Mouse (Mus musculus) adrenal gland, postnatal 36 days (tissue): ENCODE data around the gene Fam117b. TPM values are rescaled to one million over a fixed set of nuclear protein-coding genes. Genes with fewer than 3 reads are reported as not detected.

Source experiments
- DNase-seq, 2 experiments: peaks; one replicate each; pipeline ENCODE4 v3.0.0; 2021; ENCODE audit warnings: mixed read lengths in 1 of 2
- total RNA-seq, 2 experiments: library from RNA; stranded (reverse); gene quantifications; 2 replicates each; pipeline ENCODE4 v1.2.3; 2021

The Fam117b gene
- total RNA-seq, 2 experiments from 2014 or later, result 34.8 to 59.8 TPM

DNA sequence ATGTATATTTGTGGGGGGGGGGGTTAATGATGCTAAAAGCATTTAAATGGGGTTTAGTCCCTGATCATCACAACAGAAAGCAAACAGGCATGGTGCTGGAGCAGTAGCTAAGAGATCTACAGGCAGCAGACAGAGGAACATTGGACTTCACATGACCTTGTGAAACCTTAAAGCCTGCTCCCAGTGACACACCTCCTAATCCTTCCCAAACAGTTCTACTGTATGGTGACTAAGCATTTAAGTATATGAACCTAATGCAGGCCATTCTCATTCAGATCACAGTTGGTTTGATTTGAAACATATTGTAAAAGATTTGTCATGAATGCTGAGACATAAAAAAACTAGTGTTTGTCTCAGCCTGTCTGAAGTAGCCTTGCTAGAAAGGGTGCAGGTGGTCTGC, 73.8 kb downstream of the Fam117b start:
- DNase-seq, result no peak

DNA sequence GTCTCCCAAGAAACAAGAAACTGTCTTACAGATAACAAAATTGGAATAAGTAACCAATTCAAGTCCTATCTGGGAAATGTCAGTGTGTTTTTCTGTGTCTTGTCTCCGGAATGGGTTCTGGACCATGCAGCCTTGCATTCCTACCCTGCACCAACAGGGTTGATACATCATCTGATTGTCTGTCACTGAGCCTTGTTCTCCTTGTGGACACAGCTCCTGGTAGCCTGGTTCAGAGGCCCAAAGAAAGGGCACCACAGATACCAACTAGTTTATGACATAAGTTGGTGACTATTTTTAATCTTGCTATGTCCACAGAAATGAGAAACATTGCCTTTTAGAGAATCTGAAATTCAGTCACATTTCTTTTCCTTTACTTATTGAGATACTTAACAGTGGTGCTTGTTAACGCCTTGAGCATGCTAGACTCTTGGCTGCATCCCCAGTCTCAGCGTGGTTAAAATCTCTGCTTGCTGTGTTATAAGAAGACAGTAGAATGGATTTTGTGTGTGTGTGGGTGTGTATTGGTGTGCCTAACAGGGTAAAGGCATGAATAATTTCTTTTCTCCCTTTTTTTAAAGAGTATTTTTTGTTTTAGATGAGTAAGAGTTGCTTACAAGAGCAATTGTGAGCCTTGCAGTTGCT, 74.7 kb downstream of the Fam117b start:
- DNase-seq, result no peak

DNA sequence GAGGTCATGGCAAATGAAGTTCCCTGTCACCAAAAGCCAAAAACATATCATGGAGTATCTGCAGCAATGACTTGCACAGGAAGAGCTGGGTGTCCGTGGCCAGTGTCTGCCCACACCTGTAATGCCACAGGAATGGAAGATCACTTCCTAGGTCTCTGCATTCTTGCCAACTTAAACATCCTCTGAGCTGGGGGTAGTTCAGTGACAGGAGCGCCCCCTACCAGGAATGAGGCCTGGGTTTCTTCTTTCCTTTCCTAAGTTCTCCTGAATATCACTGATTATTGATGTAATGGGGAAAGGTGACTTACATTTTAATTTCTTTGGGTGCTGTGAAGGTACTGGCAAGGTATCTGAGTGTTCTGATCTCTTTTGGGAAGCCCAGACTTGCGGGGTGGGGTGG, 82.8 kb downstream of the Fam117b start:
- no peak for DNase-seq

DNA sequence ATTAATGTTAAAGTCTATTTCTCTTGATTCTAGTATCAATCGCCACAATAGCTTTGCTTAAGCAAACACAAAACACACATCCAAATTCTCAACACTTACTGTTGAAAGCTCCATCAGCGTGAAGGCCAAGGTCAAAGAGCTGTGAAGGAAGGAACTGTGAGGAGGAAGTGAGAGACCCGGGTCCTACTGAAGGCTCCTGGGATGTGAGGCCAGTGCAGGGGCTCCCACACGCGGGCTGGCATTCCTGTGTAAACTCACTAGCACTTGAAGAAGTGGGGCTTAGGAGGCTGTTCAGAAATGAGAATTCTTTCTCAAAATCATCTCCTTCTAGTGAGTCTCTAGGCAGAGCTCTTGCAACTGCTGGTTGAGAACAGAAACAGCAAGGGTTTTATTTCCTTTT, 84.5 kb downstream of the Fam117b start:
- no peak for DNase-seq

DNA sequence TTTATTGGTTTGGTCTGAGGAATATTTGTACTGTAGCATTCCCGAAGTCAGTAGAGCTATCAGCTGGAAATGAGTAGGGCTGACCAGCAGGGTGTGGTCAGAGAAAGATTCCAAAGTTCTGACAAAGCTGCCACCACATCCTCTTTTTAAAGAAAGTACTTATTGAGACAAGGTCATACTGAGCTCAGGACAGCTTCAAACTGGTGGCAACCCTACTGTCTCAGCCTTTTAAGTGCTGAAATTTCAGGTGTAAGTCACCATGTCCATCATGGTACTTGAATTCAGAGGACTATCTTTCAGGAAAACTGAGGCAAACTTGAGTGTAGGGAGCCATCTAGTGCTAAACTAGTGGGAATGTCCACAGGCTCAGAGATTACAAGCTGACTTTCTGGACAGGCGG, 87.5 kb downstream of the Fam117b start:
- no peak for DNase-seq

DNA sequence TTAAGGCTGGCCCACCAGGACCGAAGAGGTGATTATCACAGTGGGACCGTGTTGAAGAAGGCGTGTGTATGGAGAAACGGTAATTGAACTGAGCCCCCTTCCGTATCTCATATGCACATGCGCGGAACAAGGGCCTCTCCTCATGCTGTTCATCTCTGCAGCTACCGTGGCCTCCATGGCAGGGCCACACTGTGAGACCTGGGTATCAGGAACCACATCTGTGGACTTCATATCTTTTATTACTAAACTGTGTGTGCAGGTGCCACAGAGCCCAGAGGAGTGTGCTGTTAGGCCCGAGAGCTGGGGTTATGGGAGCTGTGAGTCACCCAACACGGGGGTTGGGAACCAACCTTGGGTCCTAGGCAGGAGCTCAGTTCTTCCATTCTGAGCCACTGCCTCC, 94.5 kb downstream of the Fam117b start:
- peak; percentile 37 to 40 for DNase-seq

DNA sequence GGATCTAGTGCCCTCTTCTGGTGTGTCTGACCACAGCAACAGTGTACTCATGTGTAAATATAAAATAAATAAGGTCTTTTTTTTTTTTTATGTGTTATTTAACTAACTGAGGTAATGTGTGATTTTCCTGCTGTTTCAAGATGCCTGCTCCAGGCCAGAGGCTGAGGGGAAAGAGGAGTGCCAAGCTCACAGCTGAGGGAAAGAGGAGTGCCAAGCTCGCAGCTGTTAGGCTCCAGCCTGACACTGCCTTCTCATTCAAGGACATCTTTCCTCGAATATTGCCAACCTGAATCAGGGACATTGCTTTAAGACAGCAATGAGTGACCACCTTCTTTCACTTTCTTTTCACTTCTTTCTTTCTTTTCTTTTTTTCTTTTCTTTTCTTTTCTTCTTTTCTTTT, 95.9 kb downstream of the Fam117b start:
- DNase-seq, result no peak

DNA sequence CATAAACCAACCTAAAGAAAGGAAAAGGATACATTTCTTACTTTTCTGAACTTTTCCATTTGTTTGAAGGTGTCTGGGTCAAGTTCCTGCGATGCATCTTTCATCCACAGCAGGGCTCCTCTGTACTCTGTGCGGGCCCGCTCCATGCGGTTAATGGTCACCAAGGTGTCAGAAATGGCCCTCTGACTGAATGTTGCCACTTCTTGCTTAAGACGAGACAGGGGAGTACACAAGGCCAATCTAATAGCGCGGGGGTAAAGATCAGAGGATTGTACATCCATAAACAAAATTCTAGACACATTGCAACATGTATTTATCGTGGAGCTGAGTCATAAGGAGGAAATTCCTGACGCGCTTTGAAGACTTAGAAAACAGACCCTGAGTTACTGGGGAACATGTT, 101.0 kb downstream of the Fam117b start:
- DNase-seq, result no peak

DNA sequence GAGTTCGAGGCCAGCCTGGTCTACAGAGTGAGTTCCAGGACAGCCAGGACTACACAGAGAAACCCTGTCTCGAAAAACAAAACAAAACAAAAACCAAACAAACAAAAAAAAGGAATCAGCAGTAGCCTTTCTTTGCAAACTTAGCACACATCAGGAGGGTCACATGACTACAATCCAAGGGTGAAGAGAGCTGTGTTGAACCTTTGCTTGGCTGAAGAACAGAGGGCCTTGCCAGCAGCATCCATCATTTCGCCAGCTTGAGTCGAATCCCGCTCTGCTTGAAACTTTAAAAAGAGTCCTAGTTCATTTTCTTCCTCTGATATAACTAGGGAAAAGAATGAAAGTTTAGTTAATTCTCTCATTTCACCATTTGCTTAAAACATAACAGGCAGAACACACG, 102.7 kb downstream of the Fam117b start:
- no peak for DNase-seq

DNA sequence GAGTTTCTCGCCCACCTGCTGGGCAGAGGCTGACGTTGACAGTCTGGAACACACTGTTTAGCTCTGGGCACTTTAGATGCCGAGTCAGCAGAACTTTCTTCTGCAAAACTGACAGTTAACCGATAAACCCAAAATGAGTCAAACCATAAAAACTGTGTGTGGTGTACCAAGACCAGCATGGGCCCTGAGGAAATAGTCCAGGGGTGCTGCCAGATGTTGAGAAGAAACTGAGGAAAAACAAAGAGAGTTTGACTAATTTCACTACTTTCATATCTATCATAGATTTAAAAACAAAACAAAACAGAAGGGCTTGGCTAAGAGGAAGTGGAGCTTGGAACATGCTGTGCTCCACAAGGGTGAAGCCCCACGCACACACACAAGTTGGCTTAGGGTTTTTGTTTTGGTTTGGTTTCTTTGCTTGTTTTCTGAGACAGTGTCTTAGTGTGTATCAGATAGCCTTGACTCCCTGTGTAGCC, 103.4 kb downstream of the Fam117b start:
- DNase-seq, result no peak

DNA sequence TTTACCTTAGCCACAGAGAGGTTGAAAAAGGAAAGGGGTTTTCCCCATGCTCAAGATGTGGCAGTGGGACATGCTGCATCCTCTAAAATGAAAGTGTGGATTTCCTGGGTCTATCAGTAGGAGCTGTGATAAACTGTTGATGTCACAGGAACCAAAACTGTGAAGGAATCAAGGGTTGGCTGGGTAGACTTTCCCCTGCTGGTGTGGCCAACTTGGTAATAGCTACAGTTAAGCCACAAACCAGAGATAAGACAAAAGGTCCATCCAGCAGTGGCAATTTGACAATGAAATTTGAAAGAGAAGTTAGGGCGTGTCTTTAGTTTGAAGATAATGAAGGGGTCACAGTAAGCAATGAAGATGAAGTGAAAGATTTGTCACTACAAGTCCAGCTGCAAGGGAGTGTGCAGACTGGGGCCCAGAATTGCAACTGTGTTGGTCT, 104.2 kb downstream of the Fam117b start:
- no peak for DNase-seq

Other genes starting within 250 kb of the Fam117b start
- gene Sumo1, start 242.2 kb upstream of the Fam117b start, total RNA-seq, result 100 to 1,000 TPM; 115 to 155 TPM
- gene Nop58, start 228.0 kb upstream of the Fam117b start, total RNA-seq, result 100 to 1,000 TPM in 1 of 2 experiments, 10 to 100 TPM in 1; 93.9 to 126 TPM
- 10 to 100 TPM; 73.4 to 78.1 TPM for gene Bmpr2, start 149.6 kb upstream of the Fam117b start, total RNA-seq
- 1 to 10 TPM; 2.3 to 2.5 TPM for gene Ica1l, start 130.2 kb downstream of the Fam117b start, total RNA-seq
- gene Carf, start 185.2 kb downstream of the Fam117b start, total RNA-seq, result 10 to 100 TPM in 1 of 2 experiments, 1 to 10 TPM in 1; 9.6 to 14.8 TPM
- gene Wdr12, start 185.6 kb downstream of the Fam117b start, total RNA-seq, result 10 to 100 TPM; 15.4 to 20.3 TPM